Mouse (Mus musculus) forebrain, embryonic 16.5 days (tissue): Measurements from ENCODE around the gene Gtf2i. TPM values are rescaled to one million over a fixed set of nuclear protein-coding genes. Genes with fewer than 3 reads are reported as not detected.

Experiments
- ATAC-seq: fragments of 200-750 bp; cut with Nextera tagmentation; 2 replicates; pipeline ENCODE4 v1.8.0; 2017; ENCODE audit warnings: mild to moderate bottlenecking, moderate library complexity
- H3K27ac ChIP-seq: fragments of 300-500 bp; sonication (generic); 2 replicates; pipeline ENCODE4 v1.5.1; 2014; ENCODE audit warnings: low read length, control low read depth
- H3K27me3 ChIP-seq: fragments of 300-500 bp; sonication (generic); replicated peaks from 2 replicates; pipeline ENCODE4 v1.6.1; 2014; ENCODE audit warnings: low read length; ENCODE audit not compliant: control insufficient read depth, insufficient read depth
- H3K36me3 ChIP-seq: fragments of 300-500 bp; sonication (generic); 2 replicates; pipeline ENCODE4 v1.6.1; 2014; ENCODE audit not compliant: control insufficient read depth, insufficient read depth
- H3K4me1 ChIP-seq: fragments of 300-500 bp; sonication (generic); replicated peaks from 2 replicates; pipeline ENCODE4 v1.6.1; 2014; ENCODE audit warnings: low read length; ENCODE audit not compliant: control insufficient read depth, insufficient read depth
- H3K4me2 ChIP-seq: fragments of 300-500 bp; sonication (generic); 2 replicates; pipeline ENCODE4 v1.6.1; 2014; ENCODE audit warnings: mild to moderate bottlenecking, low read length, control low read depth
- H3K4me3 ChIP-seq: fragments of 300-500 bp; sonication (generic); replicated peaks from 2 replicates; pipeline ENCODE4 v1.5.1; 2014; ENCODE audit warnings: mild to moderate bottlenecking, low read length, control low read depth
- H3K9ac ChIP-seq: fragments of 300-500 bp; sonication (generic); replicated peaks from 2 replicates; pipeline ENCODE4 v1.6.1; 2014; ENCODE audit warnings: low read depth, low read length, control low read depth
- H3K9me3 ChIP-seq: fragments of 300-500 bp; sonication (generic); 2 replicates; pipeline ENCODE4 v1.6.1; 2016; ENCODE audit warnings: low read length; ENCODE audit not compliant: control insufficient read depth
- WGBS: fragments of 180-500 bp; shearing (Covaris S2); extraction: QIAGEN DNeasy Blood & Tissue Kit; methylation state at CpG from one replicate; pipeline ENCODE4 v1.1.7; 2014; 5-methylcytosine and 5-hydroxymethylcytosine counted together
- polyA plus RNA-seq: library from polyadenylated mRNA; unstranded; fragments of >200 nt; fragmentation: Nextera tagmentation; extraction: Ambion mirVana; gene quantifications from 2 replicates; pipeline ENCODE4 v1.2.1, GENCODE M21; 2015

Gene Gtf2i
- polyA plus RNA-seq, 1 experiment from 2014 or later = 168 TPM

DNA sequence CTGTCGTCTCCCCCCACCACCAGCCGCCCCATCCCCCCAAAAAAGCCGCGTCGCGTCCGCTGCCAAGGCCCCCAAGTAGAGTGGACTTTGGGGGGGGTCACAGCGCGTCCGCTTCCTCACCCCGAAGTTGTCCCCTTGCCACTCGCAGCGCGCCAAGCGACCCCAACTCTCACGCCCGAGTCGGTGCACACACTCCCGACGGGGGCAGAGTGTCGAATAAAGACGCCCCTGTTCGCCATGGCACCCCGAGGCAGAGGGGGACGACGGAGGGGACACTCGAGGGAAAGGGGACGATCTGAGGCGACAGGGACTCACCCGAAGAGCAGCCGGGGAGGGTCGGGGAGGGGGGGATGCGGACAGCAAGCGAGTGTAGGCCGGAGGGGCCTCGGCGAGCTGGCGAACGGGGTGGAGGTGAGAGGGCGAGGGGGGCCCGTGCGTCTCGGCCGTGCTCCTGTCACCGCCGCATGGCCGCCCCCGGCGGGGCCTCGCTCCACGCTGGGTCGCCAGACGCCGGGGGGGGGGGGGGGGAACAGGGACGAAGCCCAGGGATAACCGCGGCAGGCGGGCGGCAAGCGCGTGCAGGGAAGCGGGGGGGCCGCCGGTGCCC is 389 bp downstream of the Gtf2i start:
- ATAC-seq = peak; percentile 29
- H3K4me2 ChIP-seq = peak overlapping the region; percentile 62
- H3K9ac ChIP-seq = peak overlapping the region; percentile 98
- H3K9me3 ChIP-seq = no peaks in the 10 kb centered on the region
- peak overlapping the region; percentile 99 for H3K27ac ChIP-seq
- H3K27me3 ChIP-seq = no peaks in the 10 kb centered on the region
- peaks cover 31% of the 10 kb centered on the region for H3K4me1 ChIP-seq
- under 1% methylated on average over 41 of the region's 64 CpGs for WGBS
- H3K4me3 ChIP-seq = peak overlapping the region; percentile 81
- peaks cover 11% of the 10 kb centered on the region; the same call in 1 of the 2 replicates for H3K36me3 ChIP-seq

DNA sequence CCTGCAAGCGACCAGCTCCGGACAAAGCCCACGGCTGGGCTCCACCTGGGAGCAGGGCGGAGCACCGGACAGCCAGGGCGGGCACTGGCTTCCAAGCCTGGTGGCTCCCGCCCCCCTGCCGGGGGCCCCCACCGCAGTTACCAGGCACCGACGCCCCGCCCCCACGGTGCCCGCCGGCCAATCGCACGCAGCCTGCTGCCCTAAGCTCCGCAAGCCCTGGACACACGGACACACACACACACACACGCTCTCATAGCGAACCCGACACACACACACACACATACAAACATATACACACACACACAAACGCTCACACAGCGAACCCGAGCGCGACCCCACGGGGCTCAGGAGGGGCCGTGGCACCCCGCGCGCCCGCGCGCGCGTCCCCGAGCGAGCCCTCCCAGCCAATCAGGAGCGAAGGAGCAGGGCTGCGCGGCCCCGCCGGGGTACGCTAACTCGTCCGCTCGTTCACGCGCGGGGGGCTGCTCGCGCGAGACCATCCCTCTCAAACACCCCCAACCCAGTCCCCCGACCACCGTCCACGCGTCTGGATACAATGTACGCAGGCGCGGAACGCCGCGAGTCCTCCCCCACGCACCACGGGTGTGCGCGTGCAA is 1.0 kb downstream of the Gtf2i start:
- no peaks in the 10 kb centered on the region for H3K9me3 ChIP-seq
- peak; percentile 79 for ATAC-seq
- under 1% methylated on average over 68 of the region's 68 CpGs for WGBS
- H3K27ac ChIP-seq = peak overlapping the region; percentile 99
- H3K9ac ChIP-seq = peak overlapping the region; percentile 98
- peaks cover 12% of the 10 kb centered on the region; the same call in 1 of the 2 replicates for H3K36me3 ChIP-seq
- H3K27me3 ChIP-seq = no peaks in the 10 kb centered on the region
- peak overlapping the region; percentile 81 for H3K4me3 ChIP-seq
- H3K4me1 ChIP-seq = peaks cover 31% of the 10 kb centered on the region
- H3K4me2 ChIP-seq = peak overlapping the region; percentile 62

DNA sequence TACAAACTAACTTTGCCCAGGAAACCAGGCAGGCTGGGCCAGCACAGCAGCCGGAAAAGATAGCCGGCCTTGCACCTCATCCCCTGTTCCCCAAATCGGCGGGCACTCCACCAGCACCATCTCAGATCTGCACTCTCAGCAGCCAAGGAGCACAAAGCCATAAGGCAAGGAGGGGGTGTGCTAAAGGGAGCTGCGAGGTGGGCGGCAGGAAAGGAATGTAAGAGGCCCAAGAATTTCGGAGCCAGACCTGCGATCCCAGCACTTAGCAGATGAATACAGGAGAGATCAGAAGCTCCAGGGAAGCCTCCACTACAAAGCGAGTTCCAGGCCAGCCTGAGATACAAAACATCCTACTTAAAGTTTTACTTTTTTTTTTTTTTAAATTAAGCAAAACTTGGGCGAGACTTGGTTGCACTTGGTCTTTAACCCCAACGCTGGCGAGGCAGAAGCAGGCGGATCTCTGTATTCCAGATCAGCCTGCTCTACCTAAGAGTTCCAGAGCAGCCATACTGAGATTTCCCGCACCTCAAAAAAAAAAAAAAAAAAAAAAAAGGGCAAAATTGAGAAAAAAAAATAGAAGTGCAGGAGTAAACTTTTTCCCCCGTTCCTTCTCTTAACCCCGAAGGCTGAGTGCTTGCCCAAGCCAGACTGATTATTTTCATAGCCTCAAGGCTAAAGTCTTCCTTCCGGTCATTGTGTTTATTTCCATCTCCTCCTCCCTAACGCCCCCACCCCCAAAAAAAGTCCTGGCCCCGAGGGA is 1.7 kb downstream of the Gtf2i start:
- Histone ChIP-seq H3K9ac (peak overlapping the region; percentile 98), H3K27ac (peak overlapping the region; percentile 99), H3K4me3 (peak overlapping the region; percentile 81), H3K27me3 (no peaks in the 10 kb centered on the region), H3K4me2 (peak overlapping the region; percentile 62), H3K36me3 (peaks cover 12% of the 10 kb centered on the region; the same call in 1 of the 2 replicates), H3K4me1 (peaks cover 31% of the 10 kb centered on the region), H3K9me3 (no peaks in the 10 kb centered on the region)
- 4% methylated on average over 19 of the region's 19 CpGs for WGBS
- ATAC-seq = no peak

DNA sequence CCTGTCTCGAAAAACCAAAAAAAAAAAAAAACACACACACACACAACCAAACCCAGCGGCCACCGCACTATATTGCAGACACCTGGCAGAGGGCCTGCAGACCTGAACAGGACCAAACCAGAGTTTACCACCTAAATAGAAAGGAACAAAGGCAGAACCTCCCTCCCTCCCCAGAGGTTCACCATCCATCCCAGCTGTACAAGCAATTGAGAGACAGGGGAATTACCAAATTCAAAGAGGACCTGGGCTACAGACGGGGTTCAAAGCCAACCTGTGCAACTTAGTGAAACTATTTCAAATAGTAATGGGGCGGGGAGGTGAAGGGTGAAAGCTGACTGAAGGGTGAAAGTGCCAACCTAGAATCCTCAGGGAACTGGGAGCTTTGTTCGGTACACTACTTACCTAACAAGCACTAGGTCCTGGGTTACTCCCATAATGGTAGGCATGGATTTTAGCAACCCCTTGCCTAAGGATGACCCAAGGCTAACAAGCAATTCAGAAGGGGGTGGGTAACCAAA is 2.6 kb downstream of the Gtf2i start:
- peak overlapping the region; percentile 81; the same call in 1 of the 2 replicates for H3K4me3 ChIP-seq
- H3K9ac ChIP-seq = no peak overlapping the region
- WGBS = 51% methylated on average over 6 of the region's 6 CpGs
- H3K4me2 ChIP-seq = peak overlapping the region; percentile 62
- H3K36me3 ChIP-seq = peaks cover 12% of the 10 kb centered on the region; the same call in 1 of the 2 replicates
- ATAC-seq = no peak
- no peaks in the 10 kb centered on the region for H3K27me3 ChIP-seq
- H3K9me3 ChIP-seq = no peaks in the 10 kb centered on the region
- peaks cover 33% of the 10 kb centered on the region for H3K4me1 ChIP-seq
- H3K27ac ChIP-seq = no peak overlapping the region

DNA sequence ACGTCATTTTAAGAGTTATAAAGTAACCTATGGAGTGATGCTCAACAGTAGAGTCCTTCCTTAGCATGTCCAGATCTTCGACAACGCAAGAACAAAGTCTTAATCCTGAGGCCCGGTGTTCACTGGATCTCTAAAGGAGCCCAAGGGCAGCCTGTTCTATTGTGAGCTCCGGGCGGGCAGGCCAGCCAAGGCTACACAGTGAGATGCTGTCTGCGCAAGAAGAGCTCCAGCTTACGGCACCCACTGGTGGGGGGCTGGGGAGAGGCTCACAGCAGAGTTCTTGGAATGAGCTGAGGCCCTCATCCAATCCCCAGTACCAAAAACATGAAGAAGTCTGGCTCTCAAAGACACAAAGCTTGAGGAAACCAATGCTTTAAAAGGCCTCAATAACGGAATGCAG is 4.4 kb downstream of the Gtf2i start:
- Histone ChIP-seq H3K9ac (no peak overlapping the region), H3K4me3 (no peak overlapping the region), H3K27ac (no peak overlapping the region), H3K9me3 (no peaks in the 10 kb centered on the region), H3K36me3 (peaks cover 15% of the 10 kb centered on the region; the same call in 1 of the 2 replicates), H3K4me2 (no peak overlapping the region), H3K4me1 (peaks cover 19% of the 10 kb centered on the region), H3K27me3 (no peaks in the 10 kb centered on the region)
- no peak for ATAC-seq
- 95% methylated on average over 9 of the region's 9 CpGs for WGBS

DNA sequence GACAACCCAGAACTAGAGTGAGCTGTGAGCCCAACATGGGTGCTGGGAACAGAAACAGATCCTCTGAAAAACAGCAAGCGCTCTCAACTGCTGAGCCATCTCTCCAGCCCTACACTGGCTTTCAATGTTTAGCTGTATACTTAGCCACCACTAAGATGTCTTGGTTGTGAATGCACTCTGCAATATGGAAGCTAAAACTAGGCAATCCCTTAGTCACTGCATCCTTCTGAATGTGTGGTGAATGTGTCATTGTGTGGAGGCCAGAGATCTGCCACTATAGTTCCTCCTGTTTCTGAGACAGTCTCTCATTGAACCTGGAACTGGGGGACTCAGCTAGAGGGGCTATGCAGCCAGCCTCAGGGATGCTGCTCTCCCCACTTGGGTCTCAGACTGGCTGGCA is 5.2 kb downstream of the Gtf2i start:
- H3K9ac ChIP-seq = no peak overlapping the region
- H3K9me3 ChIP-seq = no peaks in the 10 kb centered on the region
- no peak for ATAC-seq
- H3K27ac ChIP-seq = no peak overlapping the region
- no peak overlapping the region for H3K4me3 ChIP-seq
- 100% methylated on average over 1 of the region's 1 CpGs for WGBS
- H3K27me3 ChIP-seq = no peaks in the 10 kb centered on the region
- peaks cover 17% of the 10 kb centered on the region; the same call in 1 of the 2 replicates for H3K36me3 ChIP-seq
- H3K4me1 ChIP-seq = peaks cover 19% of the 10 kb centered on the region
- no peak overlapping the region for H3K4me2 ChIP-seq

DNA sequence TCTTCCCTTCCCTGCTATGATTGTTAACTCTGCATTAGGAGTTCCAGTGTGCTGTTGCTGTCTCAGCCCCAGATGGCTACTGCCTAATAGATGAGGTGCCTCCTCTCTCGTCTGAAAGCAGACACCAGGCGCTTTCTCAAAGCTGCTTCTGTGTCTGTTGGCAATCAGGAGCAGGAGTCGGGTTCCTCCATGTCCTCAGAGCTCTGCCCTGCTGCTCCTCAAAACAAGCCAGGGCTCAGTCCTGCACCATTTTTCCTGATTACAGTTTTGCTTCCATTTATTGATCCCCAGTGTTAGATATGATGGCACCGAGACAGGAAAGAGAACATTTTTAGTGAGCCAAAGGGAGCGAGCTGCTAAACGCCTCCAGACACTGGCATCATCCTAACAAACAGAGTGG is 9.9 kb downstream of the Gtf2i start:
- H3K36me3 ChIP-seq = peaks cover 16% of the 10 kb centered on the region
- H3K9me3 ChIP-seq = no peaks in the 10 kb centered on the region
- no peak overlapping the region for H3K27ac ChIP-seq
- no peak overlapping the region for H3K4me2 ChIP-seq
- H3K9ac ChIP-seq = no peak overlapping the region
- no peak for ATAC-seq
- H3K4me1 ChIP-seq = peaks cover 2% of the 10 kb centered on the region; the same call in 1 of the 2 replicates
- H3K27me3 ChIP-seq = no peaks in the 10 kb centered on the region
- no peak overlapping the region for H3K4me3 ChIP-seq
- WGBS = 82% methylated on average over 6 of the region's 6 CpGs

DNA sequence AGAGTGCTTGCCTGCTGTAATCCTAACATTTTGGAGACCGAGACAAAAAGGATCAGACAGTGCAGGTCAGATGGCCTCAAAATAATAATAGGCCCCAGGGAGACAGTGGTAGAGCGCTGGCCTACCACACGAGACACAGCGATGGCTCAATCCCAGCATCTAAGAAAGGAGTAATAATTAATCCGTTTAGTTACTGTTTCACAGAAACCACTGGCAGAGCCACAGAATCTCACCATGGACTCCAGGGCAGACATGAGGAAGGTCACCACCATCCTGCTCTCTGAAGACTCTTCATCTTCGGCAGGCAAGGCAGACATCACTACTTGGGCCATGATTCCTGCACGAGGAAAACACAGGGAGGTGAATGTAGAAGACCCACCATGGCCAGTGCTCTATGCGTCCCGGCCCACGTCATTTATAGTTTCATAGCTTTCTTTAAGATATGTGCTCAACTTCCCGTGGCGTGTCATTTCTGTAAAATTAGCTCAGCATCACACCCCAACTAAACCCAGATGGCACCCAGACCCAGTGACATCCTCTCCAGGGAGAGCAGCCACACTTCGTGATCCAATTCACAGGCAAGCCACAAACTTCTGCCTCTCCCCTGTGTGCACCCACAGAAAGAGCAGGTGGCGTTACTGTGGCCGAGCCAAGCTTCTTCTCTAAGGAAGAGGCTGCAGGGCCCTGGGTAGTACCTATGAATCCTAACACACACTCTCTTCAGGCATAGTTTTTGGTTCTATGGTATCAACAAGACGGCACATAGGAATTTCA is 19.1 kb downstream of the Gtf2i start:
- no peak for ATAC-seq
- no peaks in the 10 kb centered on the region for H3K9me3 ChIP-seq
- H3K4me1 ChIP-seq = no peaks in the 10 kb centered on the region
- WGBS = 84% methylated on average over 16 of the region's 16 CpGs
- no peaks in the 10 kb centered on the region for H3K27me3 ChIP-seq
- H3K27ac ChIP-seq = peak overlapping the region; percentile 12; the same call in 1 of the 2 replicates
- no peak overlapping the region for H3K9ac ChIP-seq
- no peak overlapping the region for H3K4me2 ChIP-seq
- H3K36me3 ChIP-seq = peaks cover 14% of the 10 kb centered on the region; the same call in 1 of the 2 replicates
- no peak overlapping the region for H3K4me3 ChIP-seq
